Mouse (Mus musculus): ENCODE measurements around the gene Myh3. TPM values are rescaled to one million over a fixed set of nuclear protein-coding genes. Genes with fewer than 3 reads are reported as not detected.

Myh3 gene
- polyA plus RNA-seq, 1 experiment from 2014 or later, result 0.50 TPM

GRCm38 (mm10) chr11:67143065-67143464 lies 65.0 kb downstream of the Myh3 start:
- H3K27me3 ChIP-seq (replicated peaks; ENCODE audit: control insufficient read depth, insufficient read depth, low read length), result no peaks in the 10 kb centered on the region
- no peak overlapping the region for H3K4me2 ChIP-seq (ENCODE audit: low read depth, low read length)
- no peak for ATAC-seq
- no peaks in the 10 kb centered on the region for H3K4me1 ChIP-seq (ENCODE audit: control insufficient read depth, insufficient read depth, low read length)
- H3K9ac ChIP-seq (ENCODE audit: low read depth, low read length), result no peak overlapping the region
- H3K36me3 ChIP-seq (ENCODE audit: control insufficient read depth, insufficient read depth, low read length), result no peaks in the 10 kb centered on the region
- no peak overlapping the region for H3K4me3 ChIP-seq (ENCODE audit: low read length)
- WGBS, result 79% methylated on average over 5 of the region's 5 CpGs
- H3K27ac ChIP-seq (ENCODE audit: low read length), result no peak overlapping the region
- H3K9me3 ChIP-seq (ENCODE audit: control insufficient read depth, low read length), result no peaks in the 10 kb centered on the region

GRCm38 (mm10) chr11:67143863-67144498 lies 65.9 kb downstream of the Myh3 start:
- 92% methylated on average over 4 of the region's 4 CpGs for WGBS
- Histone ChIP-seq H3K36me3 (ENCODE audit: control insufficient read depth, insufficient read depth, low read length) (no peaks in the 10 kb centered on the region), H3K27ac (ENCODE audit: low read length) (no peak overlapping the region), H3K9ac (ENCODE audit: low read depth, low read length) (no peak overlapping the region), H3K4me1 (ENCODE audit: control insufficient read depth, insufficient read depth, low read length) (no peaks in the 10 kb centered on the region), H3K9me3 (ENCODE audit: control insufficient read depth, low read length) (no peaks in the 10 kb centered on the region), H3K4me3 (ENCODE audit: low read length) (no peak overlapping the region), H3K27me3 (replicated peaks; ENCODE audit: control insufficient read depth, insufficient read depth, low read length) (no peaks in the 10 kb centered on the region), H3K4me2 (ENCODE audit: low read depth, low read length) (no peak overlapping the region)
- ATAC-seq, result no peak

GRCm38 (mm10) chr11:67144559-67145265 lies 66.6 kb downstream of the Myh3 start:
- H3K9ac ChIP-seq (ENCODE audit: low read depth, low read length), result no peak overlapping the region
- H3K27ac ChIP-seq (ENCODE audit: low read length), result no peak overlapping the region
- H3K4me2 ChIP-seq (ENCODE audit: low read depth, low read length), result no peak overlapping the region
- H3K4me1 ChIP-seq (ENCODE audit: control insufficient read depth, insufficient read depth, low read length), result no peaks in the 10 kb centered on the region
- no peaks in the 10 kb centered on the region for H3K36me3 ChIP-seq (ENCODE audit: control insufficient read depth, insufficient read depth, low read length)
- no peak overlapping the region for H3K4me3 ChIP-seq (ENCODE audit: low read length)
- no peaks in the 10 kb centered on the region for H3K27me3 ChIP-seq (replicated peaks; ENCODE audit: control insufficient read depth, insufficient read depth, low read length)
- 69% methylated on average over 6 of the region's 6 CpGs for WGBS
- H3K9me3 ChIP-seq (ENCODE audit: control insufficient read depth, low read length), result no peaks in the 10 kb centered on the region
- no peak for ATAC-seq

GRCm38 (mm10) chr11:67145482-67146408 lies 67.6 kb downstream of the Myh3 start:
- Histone ChIP-seq H3K4me3 (ENCODE audit: low read length) (no peak overlapping the region), H3K27me3 (replicated peaks; ENCODE audit: control insufficient read depth, insufficient read depth, low read length) (no peaks in the 10 kb centered on the region), H3K9me3 (ENCODE audit: control insufficient read depth, low read length) (no peaks in the 10 kb centered on the region), H3K4me1 (ENCODE audit: control insufficient read depth, insufficient read depth, low read length) (no peaks in the 10 kb centered on the region), H3K27ac (ENCODE audit: low read length) (no peak overlapping the region), H3K36me3 (ENCODE audit: control insufficient read depth, insufficient read depth, low read length) (no peaks in the 10 kb centered on the region), H3K4me2 (ENCODE audit: low read depth, low read length) (no peak overlapping the region), H3K9ac (ENCODE audit: low read depth, low read length) (no peak overlapping the region)
- WGBS, result 84% methylated on average over 5 of the region's 5 CpGs
- ATAC-seq, result no peak

GRCm38 (mm10) chr11:67146409-67147282 lies 68.5 kb downstream of the Myh3 start:
- H3K4me1 ChIP-seq (ENCODE audit: control insufficient read depth, insufficient read depth, low read length), result no peaks in the 10 kb centered on the region
- no peaks in the 10 kb centered on the region for H3K36me3 ChIP-seq (ENCODE audit: control insufficient read depth, insufficient read depth, low read length)
- no peak overlapping the region for H3K9ac ChIP-seq (ENCODE audit: low read depth, low read length)
- H3K4me2 ChIP-seq (ENCODE audit: low read depth, low read length), result no peak overlapping the region
- 91% methylated on average over 4 of the region's 4 CpGs for WGBS
- H3K27me3 ChIP-seq (replicated peaks; ENCODE audit: control insufficient read depth, insufficient read depth, low read length), result no peaks in the 10 kb centered on the region
- no peak overlapping the region for H3K4me3 ChIP-seq (ENCODE audit: low read length)
- no peak overlapping the region for H3K27ac ChIP-seq (ENCODE audit: low read length)
- no peak for ATAC-seq
- no peaks in the 10 kb centered on the region for H3K9me3 ChIP-seq (ENCODE audit: control insufficient read depth, low read length)

- H3K4me1 ChIP-seq (ENCODE audit: control insufficient read depth, insufficient read depth, low read length), result no peaks in the 10 kb centered on the region
- no peak for ATAC-seq
- no peak overlapping the region for H3K27ac ChIP-seq (ENCODE audit: low read length)
- no peaks in the 10 kb centered on the region for H3K36me3 ChIP-seq (ENCODE audit: control insufficient read depth, insufficient read depth, low read length)
- H3K9me3 ChIP-seq (ENCODE audit: control insufficient read depth, low read length), result no peaks in the 10 kb centered on the region
- H3K27me3 ChIP-seq (replicated peaks; ENCODE audit: control insufficient read depth, insufficient read depth, low read length), result no peaks in the 10 kb centered on the region
- 87% methylated on average over 12 of the region's 12 CpGs for WGBS
- no peak overlapping the region for H3K4me2 ChIP-seq (ENCODE audit: low read depth, low read length)
- no peak overlapping the region for H3K4me3 ChIP-seq (ENCODE audit: low read length)
- H3K9ac ChIP-seq (ENCODE audit: low read depth, low read length), result no peak overlapping the region
Measured at GRCm38 (mm10) chr11:67147283-67147921, 69.3 kb downstream of the Myh3 start.

GRCm38 (mm10) chr11:67148286-67149012 lies 70.3 kb downstream of the Myh3 start:
- no peak for ATAC-seq
- H3K4me3 ChIP-seq (ENCODE audit: low read length), result no peak overlapping the region
- H3K4me1 ChIP-seq (ENCODE audit: control insufficient read depth, insufficient read depth, low read length), result no peaks in the 10 kb centered on the region
- WGBS, result 83% methylated on average over 4 of the region's 4 CpGs
- H3K4me2 ChIP-seq (ENCODE audit: low read depth, low read length), result no peak overlapping the region
- no peak overlapping the region for H3K27ac ChIP-seq (ENCODE audit: low read length)
- H3K9ac ChIP-seq (ENCODE audit: low read depth, low read length), result no peak overlapping the region
- H3K36me3 ChIP-seq (ENCODE audit: control insufficient read depth, insufficient read depth, low read length), result no peaks in the 10 kb centered on the region
- H3K27me3 ChIP-seq (replicated peaks; ENCODE audit: control insufficient read depth, insufficient read depth, low read length), result no peaks in the 10 kb centered on the region
- no peaks in the 10 kb centered on the region for H3K9me3 ChIP-seq (ENCODE audit: control insufficient read depth, low read length)

- 92% methylated on average over 2 of the region's 2 CpGs for WGBS
- no peak for ATAC-seq
Measured at GRCm38 (mm10) chr11:67150237-67150636, 72.1 kb downstream of the Myh3 start.

More at GRCm38 (mm10) chr11:67150237-67150636, 72.1 kb downstream of the Myh3 start:
- Histone ChIP-seq H3K4me1 (ENCODE audit: control insufficient read depth, insufficient read depth, low read length) (no peaks in the 10 kb centered on the region), H3K27ac (ENCODE audit: low read length) (no peak overlapping the region), H3K4me3 (ENCODE audit: low read length) (no peak overlapping the region), H3K9ac (ENCODE audit: low read depth, low read length) (no peak overlapping the region), H3K9me3 (ENCODE audit: control insufficient read depth, low read length) (no peaks in the 10 kb centered on the region), H3K36me3 (ENCODE audit: control insufficient read depth, insufficient read depth, low read length) (no peaks in the 10 kb centered on the region), H3K4me2 (ENCODE audit: low read depth, low read length) (no peak overlapping the region), H3K27me3 (replicated peaks; ENCODE audit: control insufficient read depth, insufficient read depth, low read length) (no peaks in the 10 kb centered on the region)

Data from intestine, embryonic 16.5 days (tissue).